Mouse (Mus musculus): ENCODE data around the gene Dmrt3. TPM values are rescaled to one million over a fixed set of nuclear protein-coding genes. Genes with fewer than 3 reads are reported as not detected.

Gene Dmrt3
- total and polyA plus RNA-seq, 3 experiments, result not detected

DNA sequence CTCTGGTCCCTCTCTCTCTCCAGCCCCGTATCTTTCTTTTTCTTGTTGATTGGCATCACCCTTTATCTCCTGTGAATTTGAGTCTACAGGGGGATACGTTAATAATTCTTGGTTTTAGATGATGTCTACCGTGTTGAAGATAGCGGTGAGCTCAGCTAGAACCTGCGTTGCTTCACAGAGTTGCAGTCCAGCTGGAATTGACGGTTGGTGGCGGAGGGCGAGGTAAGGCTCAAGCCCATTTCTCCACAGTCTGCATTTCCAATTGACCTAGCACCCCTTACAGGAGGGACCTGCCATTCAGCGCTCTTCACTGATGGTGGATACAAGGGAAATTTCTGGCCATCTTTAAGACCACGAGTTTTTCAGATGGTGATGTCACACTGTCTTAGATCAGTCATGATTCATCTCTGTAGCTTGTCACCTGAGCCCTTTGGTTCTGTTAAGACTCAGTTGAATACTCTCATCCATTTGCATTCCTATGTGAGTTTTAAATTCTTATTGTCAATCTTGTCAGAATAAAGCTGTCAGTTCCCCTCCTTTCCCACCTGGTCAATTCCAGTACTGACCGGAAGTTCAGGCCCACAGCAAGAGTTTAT lies 28.8 kb downstream of the Dmrt3 start (continued):
- TF ChIP-seq EP300 (IDR thresholded peaks at IDR 0.05; ENCODE audit: low read length), result peak; percentile 44; the same call in 1 of the 2 replicates
- TF ChIP-seq MYC (IDR thresholded peaks at IDR 0.05; ENCODE audit: low read depth, low read length), result 0 out of 2 replicates have a peak, but pooled peaks have one; percentile 17
- TF ChIP-seq ZC3H11A (IDR thresholded peaks at IDR 0.05; ENCODE audit: low read depth, low read length), result no peak
- no peak for TF ChIP-seq MAFK (IDR thresholded peaks at IDR 0.05; ENCODE audit: insufficient replicate concordance, low read length)
- no peak for TF ChIP-seq USF1 (IDR thresholded peaks at IDR 0.05; ENCODE audit: low read depth, low read length)
- TF ChIP-seq KAT2A (IDR thresholded peaks at IDR 0.05; ENCODE audit: insufficient replicate concordance, low read length), result no peak

DNA sequence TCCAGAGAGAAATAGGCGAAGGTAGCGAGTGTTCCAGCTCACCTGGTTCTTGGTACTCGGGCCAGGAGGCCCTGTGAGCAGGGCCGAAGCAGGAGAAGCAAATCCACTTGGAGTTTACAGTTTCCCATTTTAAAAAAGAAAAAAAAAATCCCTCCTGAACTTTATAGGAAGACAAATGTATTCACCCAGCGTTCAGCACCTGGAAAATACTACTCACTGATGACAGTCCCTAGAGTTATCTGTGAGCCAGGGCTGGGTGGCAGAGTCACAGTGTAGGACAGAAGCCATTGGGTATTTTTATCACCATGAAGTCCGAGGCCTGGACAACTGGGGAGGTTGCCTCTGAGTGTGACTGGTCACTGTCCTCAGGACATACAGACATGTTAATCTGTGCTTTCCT lies 31.7 kb downstream of the Dmrt3 start:
- Histone ChIP-seq H3K36me3 (replicated peaks in 1 of 2; ENCODE audit: control insufficient read depth in 1 of 2, insufficient read depth in 1 of 2, low read length in 1 of 2) (no peaks in the 10 kb centered on the region), H3K4me2 (ENCODE audit: insufficient read depth, low read depth, poor library complexity, severe bottlenecking) (no peak overlapping the region), H3K4me1 (ENCODE audit: control insufficient read depth in 1 of 2, insufficient read depth in 2 of 2) (peaks cover 4 to 25% of the 10 kb centered on the region in 2 experiments), H3K9me3 (replicated peaks; ENCODE audit: low read length) (no peaks in the 10 kb centered on the region), H3K79me2 (replicated peaks; ENCODE audit: control insufficient read depth, extremely low read depth, insufficient read depth, poor library complexity, severe bottlenecking) (no peaks in the 10 kb centered on the region), H3K4me3 (replicated peaks in 1 of 3; ENCODE audit: low read depth in 2 of 3, low read length in 2 of 3, poor library complexity in 1 of 3) (no peak overlapping the region), H3K27ac (ENCODE audit: insufficient read depth, low read depth) (no peak overlapping the region), H3K27me3 (replicated peaks) (no peaks in the 10 kb centered on the region), H3K9ac (ENCODE audit: insufficient read depth, low read depth) (no peak overlapping the region)
- no peak for TF ChIP-seq TCF12 (IDR thresholded peaks at IDR 0.05; ENCODE audit: low read depth, low read length)
- no peak for TF ChIP-seq UBTF (IDR thresholded peaks at IDR 0.05; ENCODE audit: low read depth, low read length)
- TF ChIP-seq USF1 (IDR thresholded peaks at IDR 0.05; ENCODE audit: low read depth, low read length), result no peak
- dilution Hi-C loops (cut with MboI; ENCODE audit: extremely low pct_ligation_motif_present, extremely low pct_unique_long_range_greater_than_20kb, low sequenced_read_pairs) (no loop called here), in situ Hi-C loops (cut with MboI; ENCODE audit: low pct_ligation_motif_present, low pct_unique_long_range_greater_than_20kb, low sequenced_read_pairs) (loop anchor here (25.0 kb wide), 2 partner anchors 179 to 304 kb away; no protein-coding TSS in a partner anchor)
- DNase-seq (ENCODE audit: extremely low read depth), result no peak

GRCm38 (mm10) chr19:25647136-25647535 lies 37.0 kb downstream of the Dmrt3 start:
- Histone ChIP-seq H3K27me3 (replicated peaks) (no peaks in the 10 kb centered on the region), H3K79me2 (replicated peaks; ENCODE audit: control insufficient read depth, extremely low read depth, insufficient read depth, poor library complexity, severe bottlenecking) (no peaks in the 10 kb centered on the region)
- in situ Hi-C loops (cut with MboI; ENCODE audit: low pct_ligation_motif_present, low pct_unique_long_range_greater_than_20kb, low sequenced_read_pairs), result loop anchor here (25.0 kb wide), 2 partner anchors 185 to 310 kb away; no protein-coding TSS in a partner anchor

More at GRCm38 (mm10) chr19:25647136-25647535, 37.0 kb downstream of the Dmrt3 start:
- Histone ChIP-seq H3K27ac (ENCODE audit: insufficient read depth, low read depth) (no peak overlapping the region), H3K9ac (ENCODE audit: insufficient read depth, low read depth) (no peak overlapping the region), H3K4me3 (replicated peaks in 1 of 3; ENCODE audit: low read depth in 2 of 3, low read length in 2 of 3, poor library complexity in 1 of 3) (no peak overlapping the region), H3K9me3 (replicated peaks; ENCODE audit: low read length) (no peaks in the 10 kb centered on the region), H3K4me2 (ENCODE audit: insufficient read depth, low read depth, poor library complexity, severe bottlenecking) (no peak overlapping the region), H3K4me1 (ENCODE audit: control insufficient read depth in 1 of 2, insufficient read depth in 2 of 2) (no peaks in the 10 kb centered on the region), H3K36me3 (replicated peaks in 1 of 2; ENCODE audit: control insufficient read depth in 1 of 2, insufficient read depth in 1 of 2, low read length in 1 of 2) (no peaks in the 10 kb centered on the region)
- dilution Hi-C loops (cut with MboI; ENCODE audit: extremely low pct_ligation_motif_present, extremely low pct_unique_long_range_greater_than_20kb, low sequenced_read_pairs), result no loop called here
- TF ChIP-seq MXI1 (IDR thresholded peaks at IDR 0.05; ENCODE audit: low read depth, low read length) (no peak), NRF1 (IDR thresholded peaks at IDR 0.05; ENCODE audit: low read depth, low read length) (no peak), ELF1 (IDR thresholded peaks at IDR 0.05; ENCODE audit: low read depth, low read length) (no peak), RAD21 (IDR thresholded peaks at IDR 0.05; ENCODE audit: low read depth, low read length) (no peak), USF1 (IDR thresholded peaks at IDR 0.05; ENCODE audit: low read depth, low read length) (no peak), CTCF (conservative IDR thresholded peaks at IDR 0.05 in 1 of 2, IDR thresholded peaks at IDR 0.05 in 1 of 2; ENCODE audit: low read depth in 2 of 2, low read length in 2 of 2) (no peak), MEF2A (IDR thresholded peaks at IDR 0.05; ENCODE audit: borderline replicate concordance, low read depth, low read length) (no peak)
- DNase-seq (ENCODE audit: extremely low read depth), result no peak
